Mouse (Mus musculus): ENCODE results near the gene Gna12. TPM values are rescaled to one million over a fixed set of nuclear protein-coding genes. Genes with fewer than 3 reads are reported as not detected.

The Gna12 gene
- total RNA-seq (2014; rRNA removed): 43.1 and 56.9 TPM in 2 replicates
- polyA plus RNA-seq (2012; rRNA removed): 85.1 and 88.2 TPM in 2 replicates

- peaks cover 23% of the 10 kb centered on the region for H3K79me2 ChIP-seq (ENCODE audit: control insufficient read depth, insufficient read depth, low read length)
- H3K36me3 ChIP-seq (ENCODE audit: control insufficient read depth, insufficient read depth, low read length): no peaks in the 10 kb centered on the region
- under 1% methylated on average over 48 of the region's 49 CpGs for WGBS
- H3K9ac ChIP-seq (ENCODE audit: low read depth, low read length): peak within 1 kb of the TSS; percentile 94
- peak within 1 kb of the TSS; percentile 89 for H3K4me3 ChIP-seq (ENCODE audit: insufficient read depth, low read depth, low read length)
- peak; percentile 99 for DNase-seq (ENCODE audit: extremely low read depth, low read depth, low spot score)
- no peaks in the 10 kb centered on the region; the same call in 1 of the 2 replicates for H3K27me3 ChIP-seq (ENCODE audit: control insufficient read depth, insufficient read depth, low read length)
- H3K4me1 ChIP-seq (ENCODE audit: control insufficient read depth, insufficient read depth, low read length): peaks cover 32% of the 10 kb centered on the region
- TF ChIP-seq CTCF (IDR thresholded peaks at IDR 0.05; ENCODE audit: low read depth, low read length) (no peak), POLR2A (IDR thresholded peaks at IDR 0.05; ENCODE audit: extremely low read depth, insufficient read depth, low read length) (peak; percentile 39; the same call in 1 of the 2 replicates)
- peak within 1 kb of the TSS; percentile 96 for H3K27ac ChIP-seq (replicated peaks; ENCODE audit: insufficient read depth, low read depth, low read length)
These were observed at the start of gene Gna12 for GRCm38 (mm10) chr5:140830314-140831063. TSS of gene Gna12 (minus strand) at chr5:140830431.

- peak; percentile 26; the same call in 1 of the 2 replicates for TF ChIP-seq CTCF (IDR thresholded peaks at IDR 0.05; ENCODE audit: low read depth, low read length)
- TF ChIP-seq POLR2A (IDR thresholded peaks at IDR 0.05; ENCODE audit: extremely low read depth, insufficient read depth, low read length): no peak
- H3K36me3 ChIP-seq (ENCODE audit: control insufficient read depth, insufficient read depth, low read length): no peaks in the 10 kb centered on the region
These were observed 48.4 kb upstream of the Gna12 start for GRCm38 (mm10) chr5:140878644-140879043.

GRCm38 (mm10) chr5:140873736-140874307 is 43.6 kb upstream of the Gna12 start:
- TF ChIP-seq POLR2A (IDR thresholded peaks at IDR 0.05; ENCODE audit: extremely low read depth, insufficient read depth, low read length) (no peak), CTCF (IDR thresholded peaks at IDR 0.05; ENCODE audit: low read depth, low read length) (no peak)
- Histone ChIP-seq H3K9ac (ENCODE audit: low read depth, low read length) (no peak overlapping the region), H3K27me3 (ENCODE audit: control insufficient read depth, insufficient read depth, low read length) (no peaks in the 10 kb centered on the region), H3K79me2 (ENCODE audit: control insufficient read depth, insufficient read depth, low read length) (no peaks in the 10 kb centered on the region), H3K4me1 (ENCODE audit: control insufficient read depth, insufficient read depth, low read length) (no peaks in the 10 kb centered on the region), H3K36me3 (ENCODE audit: control insufficient read depth, insufficient read depth, low read length) (no peaks in the 10 kb centered on the region), H3K4me3 (ENCODE audit: insufficient read depth, low read depth, low read length) (no peak overlapping the region), H3K27ac (replicated peaks; ENCODE audit: insufficient read depth, low read depth, low read length) (no peak overlapping the region)
- no peak for DNase-seq (ENCODE audit: extremely low read depth, low read depth, low spot score)
- 72% methylated on average over 6 of the region's 6 CpGs for WGBS

More at GRCm38 (mm10) chr5:140878644-140879043, 48.4 kb upstream of the Gna12 start:
- H3K79me2 ChIP-seq (ENCODE audit: control insufficient read depth, insufficient read depth, low read length): no peaks in the 10 kb centered on the region
- DNase-seq (ENCODE audit: extremely low read depth, low read depth, low spot score): no peak
- no peak overlapping the region for H3K27ac ChIP-seq (replicated peaks; ENCODE audit: insufficient read depth, low read depth, low read length)
- 76% methylated on average over 6 of the region's 6 CpGs for WGBS
- H3K27me3 ChIP-seq (ENCODE audit: control insufficient read depth, insufficient read depth, low read length): no peaks in the 10 kb centered on the region
- no peak overlapping the region for H3K9ac ChIP-seq (ENCODE audit: low read depth, low read length)
- H3K4me3 ChIP-seq (ENCODE audit: insufficient read depth, low read depth, low read length): no peak overlapping the region
- no peaks in the 10 kb centered on the region for H3K4me1 ChIP-seq (ENCODE audit: control insufficient read depth, insufficient read depth, low read length)

- no peaks in the 10 kb centered on the region for H3K27me3 ChIP-seq (ENCODE audit: control insufficient read depth, insufficient read depth, low read length)
- H3K36me3 ChIP-seq (ENCODE audit: control insufficient read depth, insufficient read depth, low read length): no peaks in the 10 kb centered on the region
- no peaks in the 10 kb centered on the region for H3K4me1 ChIP-seq (ENCODE audit: control insufficient read depth, insufficient read depth, low read length)
- WGBS: 58% methylated on average over 18 of the region's 18 CpGs
- no peak overlapping the region for H3K9ac ChIP-seq (ENCODE audit: low read depth, low read length)
- no peak overlapping the region for H3K27ac ChIP-seq (replicated peaks; ENCODE audit: insufficient read depth, low read depth, low read length)
- H3K4me3 ChIP-seq (ENCODE audit: insufficient read depth, low read depth, low read length): no peak overlapping the region
- no peaks in the 10 kb centered on the region for H3K79me2 ChIP-seq (ENCODE audit: control insufficient read depth, insufficient read depth, low read length)
- TF ChIP-seq CTCF (IDR thresholded peaks at IDR 0.05; ENCODE audit: low read depth, low read length) (no peak), POLR2A (IDR thresholded peaks at IDR 0.05; ENCODE audit: extremely low read depth, insufficient read depth, low read length) (no peak)
- no peak for DNase-seq (ENCODE audit: extremely low read depth, low read depth, low spot score)
These were observed 42.9 kb upstream of the Gna12 start for GRCm38 (mm10) chr5:140873039-140873551.

GRCm38 (mm10) chr5:140872532-140873038 is 42.4 kb upstream of the Gna12 start:
- Histone ChIP-seq H3K4me3 (ENCODE audit: insufficient read depth, low read depth, low read length) (no peak overlapping the region), H3K9ac (ENCODE audit: low read depth, low read length) (no peak overlapping the region), H3K4me1 (ENCODE audit: control insufficient read depth, insufficient read depth, low read length) (no peaks in the 10 kb centered on the region), H3K79me2 (ENCODE audit: control insufficient read depth, insufficient read depth, low read length) (no peaks in the 10 kb centered on the region), H3K27ac (replicated peaks; ENCODE audit: insufficient read depth, low read depth, low read length) (no peak overlapping the region), H3K36me3 (ENCODE audit: control insufficient read depth, insufficient read depth, low read length) (no peaks in the 10 kb centered on the region), H3K27me3 (ENCODE audit: control insufficient read depth, insufficient read depth, low read length) (no peaks in the 10 kb centered on the region)
- no peak for TF ChIP-seq POLR2A (IDR thresholded peaks at IDR 0.05; ENCODE audit: extremely low read depth, insufficient read depth, low read length)
- no peak for TF ChIP-seq CTCF (IDR thresholded peaks at IDR 0.05; ENCODE audit: low read depth, low read length)
- 54% methylated on average over 11 of the region's 11 CpGs for WGBS
- no peak for DNase-seq (ENCODE audit: extremely low read depth, low read depth, low spot score)

Measured in liver, adult 2 months (tissue).